Mouse (Mus musculus): ENCODE results near the gene Isca1. TPM values are rescaled to one million over a fixed set of nuclear protein-coding genes. Genes with fewer than 3 reads are reported as not detected.
"Not testable (repeated sequence)": the region's sequence is repeated elsewhere in the genome, so short reads cannot be mapped to it uniquely, and the experiment has no call there.

Isca1 gene
- polyA plus RNA-seq, 1 experiment from 2014 or later = 115 TPM

- H3K36me3 ChIP-seq = no peaks in the 10 kb centered on the region
- 75% methylated on average over 6 of the region's 6 CpGs for WGBS
These were observed 23.4 kb downstream of the Isca1 start for GRCm38 (mm10) chr13:59746164-59746563.

GRCm38 (mm10) chr13:59745462-59745861, 24.1 kb downstream of the Isca1 start:
- no peak overlapping the region for H3K4me3 ChIP-seq
- WGBS = 81% methylated on average over 6 of the region's 6 CpGs
- H3K9ac ChIP-seq = no peak overlapping the region
- H3K27ac ChIP-seq = no peak overlapping the region
- no peak for ATAC-seq (ENCODE audit: insufficient number of reproducible peaks, insufficient read depth, low FRiP score, low TSS enrichment, low read depth)
- H3K4me1 ChIP-seq = peaks cover 6% of the 10 kb centered on the region; the same call in 1 of the 2 replicates
- H3K36me3 ChIP-seq = no peaks in the 10 kb centered on the region
- H3K9me3 ChIP-seq = no peaks in the 10 kb centered on the region
- H3K4me2 ChIP-seq = no peak overlapping the region
- H3K27me3 ChIP-seq = no peaks in the 10 kb centered on the region

More at GRCm38 (mm10) chr13:59746164-59746563, 23.4 kb downstream of the Isca1 start:
- H3K4me3 ChIP-seq = no peak overlapping the region
- H3K4me1 ChIP-seq = peaks cover 13% of the 10 kb centered on the region; the same call in 1 of the 2 replicates
- no peak overlapping the region for H3K4me2 ChIP-seq
- no peak for ATAC-seq (ENCODE audit: insufficient number of reproducible peaks, insufficient read depth, low FRiP score, low TSS enrichment, low read depth)
- no peaks in the 10 kb centered on the region for H3K9me3 ChIP-seq
- no peak overlapping the region for H3K9ac ChIP-seq
- no peak overlapping the region for H3K27ac ChIP-seq
- H3K27me3 ChIP-seq = no peaks in the 10 kb centered on the region

GRCm38 (mm10) chr13:59741697-59742096, 27.9 kb downstream of the Isca1 start:
- WGBS = 76% methylated on average over 10 of the region's 10 CpGs
- no peaks in the 10 kb centered on the region for H3K4me1 ChIP-seq
- no peak for ATAC-seq (ENCODE audit: insufficient number of reproducible peaks, insufficient read depth, low FRiP score, low TSS enrichment, low read depth)
- no peak overlapping the region for H3K4me3 ChIP-seq
- no peak overlapping the region for H3K27ac ChIP-seq
- no peak overlapping the region for H3K9ac ChIP-seq
- H3K27me3 ChIP-seq = no peaks in the 10 kb centered on the region
- H3K36me3 ChIP-seq = no peaks in the 10 kb centered on the region
- H3K4me2 ChIP-seq = no peak overlapping the region
- no peaks in the 10 kb centered on the region for H3K9me3 ChIP-seq

- H3K9me3 ChIP-seq = no peaks in the 10 kb centered on the region
- no peaks in the 10 kb centered on the region for H3K36me3 ChIP-seq
- no peaks in the 10 kb centered on the region for H3K27me3 ChIP-seq
- H3K4me1 ChIP-seq = no peaks in the 10 kb centered on the region
- no peak for ATAC-seq (ENCODE audit: insufficient number of reproducible peaks, insufficient read depth, low FRiP score, low TSS enrichment, low read depth)
- H3K9ac ChIP-seq = no peak overlapping the region
- WGBS = 89% methylated on average over 11 of the region's 11 CpGs
- no peak overlapping the region for H3K4me3 ChIP-seq
- H3K27ac ChIP-seq = no peak overlapping the region
- no peak overlapping the region for H3K4me2 ChIP-seq
These were observed 28.5 kb downstream of the Isca1 start for GRCm38 (mm10) chr13:59741096-59741495.

GRCm38 (mm10) chr13:59739397-59739796, 30.2 kb downstream of the Isca1 start:
- H3K4me2 ChIP-seq = no peak overlapping the region
- WGBS = 96% methylated on average over 4 of the region's 4 CpGs
- no peak for ATAC-seq (ENCODE audit: insufficient number of reproducible peaks, insufficient read depth, low FRiP score, low TSS enrichment, low read depth)
- no peak overlapping the region for H3K27ac ChIP-seq
- no peaks in the 10 kb centered on the region for H3K36me3 ChIP-seq
- H3K4me1 ChIP-seq = peaks cover 4% of the 10 kb centered on the region; the same call in 1 of the 2 replicates
- no peak overlapping the region for H3K4me3 ChIP-seq
- no peak overlapping the region for H3K9ac ChIP-seq
- no peaks in the 10 kb centered on the region for H3K9me3 ChIP-seq
- no peaks in the 10 kb centered on the region for H3K27me3 ChIP-seq

- H3K4me1 ChIP-seq = peaks cover 4% of the 10 kb centered on the region; the same call in 1 of the 2 replicates
- WGBS = 82% methylated on average over 2 of the region's 2 CpGs
- H3K9me3 ChIP-seq = no peaks in the 10 kb centered on the region
- H3K27me3 ChIP-seq = no peaks in the 10 kb centered on the region
- no peak overlapping the region for H3K4me2 ChIP-seq
- no peak overlapping the region for H3K27ac ChIP-seq
- ATAC-seq (ENCODE audit: insufficient number of reproducible peaks, insufficient read depth, low FRiP score, low TSS enrichment, low read depth) = no peak
- H3K36me3 ChIP-seq = no peaks in the 10 kb centered on the region
- H3K9ac ChIP-seq = no peak overlapping the region
- no peak overlapping the region for H3K4me3 ChIP-seq
These were observed 31.2 kb downstream of the Isca1 start for GRCm38 (mm10) chr13:59738455-59738854.

- Histone ChIP-seq H3K4me2 (no peak overlapping the region), H3K4me3 (no peak overlapping the region), H3K27ac (no peak overlapping the region), H3K9ac (no peak overlapping the region), H3K36me3 (no peaks in the 10 kb centered on the region), H3K27me3 (no peaks in the 10 kb centered on the region), H3K4me1 (peaks cover 4% of the 10 kb centered on the region; the same call in 1 of the 2 replicates), H3K9me3 (no peaks in the 10 kb centered on the region)
- WGBS = 24% methylated on average over 3 of the region's 3 CpGs
- ATAC-seq (ENCODE audit: insufficient number of reproducible peaks, insufficient read depth, low FRiP score, low TSS enrichment, low read depth) = peak; percentile 49; the same call in 1 of the 2 replicates
These were observed 34.4 kb downstream of the Isca1 start for GRCm38 (mm10) chr13:59735190-59735589.

- H3K4me3 ChIP-seq; ATAC-seq (ENCODE audit: insufficient number of reproducible peaks, insufficient read depth, low FRiP score, low TSS enrichment, low read depth): not testable (repeated sequence)
- WGBS = 28% methylated on average over 6 of the region's 6 CpGs
These were observed 35.3 kb downstream of the Isca1 start for GRCm38 (mm10) chr13:59734347-59734746.

GRCm38 (mm10) chr13:59733936-59734335, 35.7 kb downstream of the Isca1 start:
- H3K4me1 ChIP-seq = peaks cover 4% of the 10 kb centered on the region; the same call in 1 of the 2 replicates
- no peak for ATAC-seq (ENCODE audit: insufficient number of reproducible peaks, insufficient read depth, low FRiP score, low TSS enrichment, low read depth)
- H3K27me3 ChIP-seq = no peaks in the 10 kb centered on the region
- H3K27ac ChIP-seq = no peak overlapping the region
- no peaks in the 10 kb centered on the region for H3K36me3 ChIP-seq
- no peak overlapping the region for H3K4me2 ChIP-seq
- 67% methylated on average over 4 of the region's 4 CpGs for WGBS
- H3K9ac ChIP-seq = no peak overlapping the region
- no peak overlapping the region for H3K4me3 ChIP-seq
- H3K9me3 ChIP-seq = no peaks in the 10 kb centered on the region

More at GRCm38 (mm10) chr13:59734347-59734746, 35.3 kb downstream of the Isca1 start:
- H3K9me3 ChIP-seq, H3K27me3 ChIP-seq, H3K4me1 ChIP-seq, H3K4me2 ChIP-seq, H3K27ac ChIP-seq, H3K36me3 ChIP-seq, H3K9ac ChIP-seq: not testable (repeated sequence)

GRCm38 (mm10) chr13:59731652-59732051, 38.0 kb downstream of the Isca1 start, which contains the start of gene Spata31d1d:
Spata31d1d (minus strand) TSS chr13:59731752.
- Histone ChIP-seq H3K9me3 (no peaks in the 10 kb centered on the region), H3K4me3 (no peak within 1 kb of the TSS), H3K9ac (no peak within 1 kb of the TSS), H3K27me3 (no peaks in the 10 kb centered on the region), H3K4me1 (peaks cover 6% of the 10 kb centered on the region; the same call in 1 of the 2 replicates), H3K4me2 (no peak within 1 kb of the TSS), H3K36me3 (no peaks in the 10 kb centered on the region), H3K27ac (no peak within 1 kb of the TSS)
- ATAC-seq (ENCODE audit: insufficient number of reproducible peaks, insufficient read depth, low FRiP score, low TSS enrichment, low read depth) = no peak
- WGBS = 38% methylated on average over 7 of the region's 7 CpGs

- Histone ChIP-seq H3K4me3 (no peak overlapping the region), H3K9me3 (no peaks in the 10 kb centered on the region), H3K4me2 (no peak overlapping the region), H3K27ac (no peak overlapping the region), H3K27me3 (no peaks in the 10 kb centered on the region), H3K36me3 (no peaks in the 10 kb centered on the region), H3K4me1 (peaks cover 10% of the 10 kb centered on the region; the same call in 1 of the 2 replicates), H3K9ac (no peak overlapping the region)
- 0 out of 2 replicates have a peak, but pooled peaks have one; percentile 57 for ATAC-seq (ENCODE audit: insufficient number of reproducible peaks, insufficient read depth, low FRiP score, low TSS enrichment, low read depth)
- 31% methylated on average over 7 of the region's 7 CpGs for WGBS
These were observed 41.1 kb downstream of the Isca1 start for GRCm38 (mm10) chr13:59728378-59729093.

Measured in embryonic facial prominence, embryonic 13.5 days (tissue).